Mouse (Mus musculus): Measurements from ENCODE around the gene Olfr1284. TPM values are rescaled to one million over a fixed set of nuclear protein-coding genes. Genes with fewer than 3 reads are reported as not detected.

The Olfr1284 gene
- not detected for polyA plus RNA-seq (2014; fragmentation: Illumina TruSeq; extraction: RNeasy Lipid Tissue Mini Kit (QIAGEN cat#74804); ENCODE audit: insufficient read depth, low read depth, low replicate concordance)

DNA sequence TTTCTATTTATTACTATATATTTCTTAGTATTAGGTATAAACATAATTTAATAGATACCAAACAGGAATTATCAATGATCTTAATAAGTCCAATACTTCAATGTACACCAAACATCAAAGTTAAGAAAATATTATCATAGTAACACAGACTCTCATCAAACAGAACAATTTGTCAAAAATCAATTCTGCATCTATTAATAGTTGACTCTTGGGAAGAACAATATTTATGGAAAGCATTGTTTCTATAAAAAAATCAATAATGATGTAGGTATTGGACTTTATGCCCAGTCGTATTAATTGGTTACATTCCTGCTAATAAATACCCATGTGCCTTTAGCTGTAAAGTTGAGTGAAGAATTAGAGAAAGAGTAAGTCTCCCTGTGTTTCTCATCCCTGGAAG is at the start of gene Olfr1284:
Gene Olfr1284, plus strand, starts transcription at position 301 of the 400 bp plus-strand sequence.

GRCm38 (mm10) chr2:111326220-111326619 is 49.1 kb upstream of the Olfr1284 start, which contains the start of gene Olfr1281:
Gene Olfr1281 (plus strand): TSS chr2:111326520.

DNA sequence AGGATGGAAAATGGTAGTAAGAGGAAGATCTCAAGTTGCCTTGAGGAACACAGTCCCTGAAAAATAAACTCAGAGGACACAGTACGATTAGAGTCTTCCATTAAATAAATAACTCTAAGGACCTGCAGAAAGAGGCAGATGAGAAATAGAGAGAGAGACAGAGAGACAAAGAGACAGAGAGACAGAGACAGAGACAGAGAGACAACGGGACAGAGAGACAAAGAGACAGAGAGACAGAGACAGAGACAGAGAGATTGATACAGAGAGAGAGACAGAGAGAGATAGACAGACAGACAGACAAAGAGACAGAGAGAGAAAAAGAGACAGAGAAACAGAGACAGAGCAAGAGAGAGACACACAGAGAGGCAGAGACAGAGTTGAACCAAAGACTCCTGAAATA is 39.3 kb upstream of the Olfr1284 start, which contains the start of gene Olfr1282:
Gene Olfr1282, minus strand, starts transcription at position 101 of the 400 bp plus-strand sequence.

GRCm38 (mm10) chr2:111366490-111366889 is 8.8 kb upstream of the Olfr1284 start, which contains the start of gene Olfr1283:
Gene Olfr1283 (plus strand): TSS chr2:111366790.

GRCm38 (mm10) chr2:111422931-111423330 is 47.6 kb downstream of the Olfr1284 start, which contains the start of gene Olfr1286:
Gene Olfr1286 (minus strand): TSS chr2:111423115.

Other genes with a start within 250 kb of the Olfr1284 start
- gene Gm15130, start 222.6 kb upstream of the Olfr1284 start, polyA plus RNA-seq (2014; fragmentation: Illumina TruSeq; extraction: RNeasy Lipid Tissue Mini Kit (QIAGEN cat#74804); ENCODE audit: insufficient read depth, low read depth, low replicate concordance), result not detected
- not detected for gene 4930430A15Rik, start 145.9 kb upstream of the Olfr1284 start, polyA plus RNA-seq (2014; fragmentation: Illumina TruSeq; extraction: RNeasy Lipid Tissue Mini Kit (QIAGEN cat#74804); ENCODE audit: insufficient read depth, low read depth, low replicate concordance)
- not detected for gene Olfr1275, start 140.2 kb upstream of the Olfr1284 start, polyA plus RNA-seq (2014; fragmentation: Illumina TruSeq; extraction: RNeasy Lipid Tissue Mini Kit (QIAGEN cat#74804); ENCODE audit: insufficient read depth, low read depth, low replicate concordance)
- gene Olfr1276, start 121.0 kb upstream of the Olfr1284 start, polyA plus RNA-seq (2014; fragmentation: Illumina TruSeq; extraction: RNeasy Lipid Tissue Mini Kit (QIAGEN cat#74804); ENCODE audit: insufficient read depth, low read depth, low replicate concordance), result not detected
- gene Olfr1277, start 101.4 kb upstream of the Olfr1284 start, polyA plus RNA-seq (2014; fragmentation: Illumina TruSeq; extraction: RNeasy Lipid Tissue Mini Kit (QIAGEN cat#74804); ENCODE audit: insufficient read depth, low read depth, low replicate concordance), result not detected
- not detected for gene Olfr1278, start 85.4 kb upstream of the Olfr1284 start, polyA plus RNA-seq (2014; fragmentation: Illumina TruSeq; extraction: RNeasy Lipid Tissue Mini Kit (QIAGEN cat#74804); ENCODE audit: insufficient read depth, low read depth, low replicate concordance)
- not detected for gene Olfr1279, start 74.9 kb upstream of the Olfr1284 start, polyA plus RNA-seq (2014; fragmentation: Illumina TruSeq; extraction: RNeasy Lipid Tissue Mini Kit (QIAGEN cat#74804); ENCODE audit: insufficient read depth, low read depth, low replicate concordance)
- gene Olfr1280, start 61.5 kb upstream of the Olfr1284 start, polyA plus RNA-seq (2014; fragmentation: Illumina TruSeq; extraction: RNeasy Lipid Tissue Mini Kit (QIAGEN cat#74804); ENCODE audit: insufficient read depth, low read depth, low replicate concordance), result not detected
- not detected for gene Olfr1281, start 49.0 kb upstream of the Olfr1284 start, polyA plus RNA-seq (2014; fragmentation: Illumina TruSeq; extraction: RNeasy Lipid Tissue Mini Kit (QIAGEN cat#74804); ENCODE audit: insufficient read depth, low read depth, low replicate concordance)
- not detected for gene Olfr1282, start 39.4 kb upstream of the Olfr1284 start, polyA plus RNA-seq (2014; fragmentation: Illumina TruSeq; extraction: RNeasy Lipid Tissue Mini Kit (QIAGEN cat#74804); ENCODE audit: insufficient read depth, low read depth, low replicate concordance)
- not detected for gene Olfr1283, start 8.7 kb upstream of the Olfr1284 start, polyA plus RNA-seq (2014; fragmentation: Illumina TruSeq; extraction: RNeasy Lipid Tissue Mini Kit (QIAGEN cat#74804); ENCODE audit: insufficient read depth, low read depth, low replicate concordance)
- not detected for gene Olfr1286, start 47.6 kb downstream of the Olfr1284 start, polyA plus RNA-seq (2014; fragmentation: Illumina TruSeq; extraction: RNeasy Lipid Tissue Mini Kit (QIAGEN cat#74804); ENCODE audit: insufficient read depth, low read depth, low replicate concordance)
- gene Olfr1287, start 73.6 kb downstream of the Olfr1284 start, polyA plus RNA-seq (2014; fragmentation: Illumina TruSeq; extraction: RNeasy Lipid Tissue Mini Kit (QIAGEN cat#74804); ENCODE audit: insufficient read depth, low read depth, low replicate concordance), result not detected
- gene Olfr1288, start 98.6 kb downstream of the Olfr1284 start, polyA plus RNA-seq (2014; fragmentation: Illumina TruSeq; extraction: RNeasy Lipid Tissue Mini Kit (QIAGEN cat#74804); ENCODE audit: insufficient read depth, low read depth, low replicate concordance), result not detected
- not detected for gene Olfr1289, start 105.3 kb downstream of the Olfr1284 start, polyA plus RNA-seq (2014; fragmentation: Illumina TruSeq; extraction: RNeasy Lipid Tissue Mini Kit (QIAGEN cat#74804); ENCODE audit: insufficient read depth, low read depth, low replicate concordance)
- not detected for gene Olfr1290, start 118.3 kb downstream of the Olfr1284 start, polyA plus RNA-seq (2014; fragmentation: Illumina TruSeq; extraction: RNeasy Lipid Tissue Mini Kit (QIAGEN cat#74804); ENCODE audit: insufficient read depth, low read depth, low replicate concordance)
- gene Olfr1291-ps1, start 121.7 kb downstream of the Olfr1284 start, polyA plus RNA-seq (2014; fragmentation: Illumina TruSeq; extraction: RNeasy Lipid Tissue Mini Kit (QIAGEN cat#74804); ENCODE audit: insufficient read depth, low read depth, low replicate concordance), result not detected
- gene Olfr1293-ps, start 149.7 kb downstream of the Olfr1284 start, polyA plus RNA-seq (2014; fragmentation: Illumina TruSeq; extraction: RNeasy Lipid Tissue Mini Kit (QIAGEN cat#74804); ENCODE audit: insufficient read depth, low read depth, low replicate concordance), result not detected
- not detected for gene Olfr1294, start 164.8 kb downstream of the Olfr1284 start, polyA plus RNA-seq (2014; fragmentation: Illumina TruSeq; extraction: RNeasy Lipid Tissue Mini Kit (QIAGEN cat#74804); ENCODE audit: insufficient read depth, low read depth, low replicate concordance)
- not detected for gene Olfr1295, start 194.2 kb downstream of the Olfr1284 start, polyA plus RNA-seq (2014; fragmentation: Illumina TruSeq; extraction: RNeasy Lipid Tissue Mini Kit (QIAGEN cat#74804); ENCODE audit: insufficient read depth, low read depth, low replicate concordance)